Mouse (Mus musculus) liver, adult 2 months (tissue): ENCODE measurements around the gene Arhgef3.

ENCODE experiments used
- CTCF ChIP-seq: fragments of 200-500 bp; IDR thresholded peaks from 2 replicates; pipeline ENCODE4 v1.5.1; 2011; ENCODE audit warnings: low read depth, low read length, control low read depth
- POLR2A ChIP-seq: fragments of 200-500 bp; IDR thresholded peaks from 2 replicates; pipeline ENCODE4 v1.6.1; 2011; ENCODE audit warnings: low read length, control low read depth; ENCODE audit not compliant: insufficient read depth; ENCODE audit errors: extremely low read depth

GRCm38 (mm10) chr14:27373498-27373897 lies 258.8 kb downstream of the Arhgef3 start:
- no peak for TF ChIP-seq CTCF
- TF ChIP-seq POLR2A, result no peak
